Mouse (Mus musculus): Measurements from ENCODE around the gene Ogdhl. TPM values are rescaled to one million over a fixed set of nuclear protein-coding genes. Genes with fewer than 3 reads are reported as not detected.

Ogdhl gene
- 0.15 TPM for total RNA-seq (2023)

DNA sequence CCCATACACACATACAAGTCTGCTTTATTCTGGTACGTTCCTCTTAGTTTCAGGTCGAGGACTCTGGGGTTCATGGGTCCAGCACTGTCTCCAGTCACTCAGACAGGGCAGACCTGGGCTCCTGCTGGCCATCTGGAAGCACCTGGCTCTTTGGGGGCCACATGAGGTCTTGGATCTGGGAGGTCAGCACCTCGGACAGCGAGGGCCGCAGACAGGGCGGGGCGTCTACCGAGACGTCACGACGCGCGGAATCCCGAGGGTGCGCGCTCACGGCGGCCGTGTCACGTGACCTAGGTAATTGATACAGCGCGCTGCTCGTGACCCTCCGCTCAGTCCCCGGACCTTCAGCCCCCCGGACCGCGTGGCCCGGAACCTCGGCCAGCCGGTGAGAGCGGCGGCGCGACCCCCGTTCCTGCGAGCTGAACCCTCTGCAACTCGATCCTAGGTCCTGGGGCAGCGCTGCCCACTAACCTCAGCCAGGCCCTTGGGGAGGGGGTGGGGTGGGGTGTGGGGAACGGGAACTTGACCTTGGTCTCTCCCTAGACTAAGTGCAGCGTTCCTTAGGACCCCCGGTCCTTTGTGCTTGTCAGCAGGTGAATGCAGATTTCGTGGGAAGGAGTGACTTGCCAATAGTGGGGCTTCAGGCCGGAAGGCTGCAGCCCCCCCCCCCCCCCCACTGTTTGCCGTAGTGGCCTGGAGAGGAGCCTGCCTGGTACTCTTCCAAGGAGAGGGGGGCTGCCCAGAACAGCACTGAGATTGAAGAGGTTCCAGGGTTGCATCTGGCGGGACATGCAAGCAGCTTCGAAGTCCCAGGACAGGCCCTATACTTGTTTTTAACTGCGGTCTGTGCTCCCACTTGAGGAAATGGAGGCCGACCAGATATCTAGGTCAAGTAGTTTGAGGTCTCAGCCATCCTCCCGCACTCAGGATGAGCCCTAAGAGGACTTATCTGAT is at the start of gene Ogdhl:
TSS of gene Ogdhl (plus strand) at position 288 of the 954 bp plus-strand sequence.

DNA sequence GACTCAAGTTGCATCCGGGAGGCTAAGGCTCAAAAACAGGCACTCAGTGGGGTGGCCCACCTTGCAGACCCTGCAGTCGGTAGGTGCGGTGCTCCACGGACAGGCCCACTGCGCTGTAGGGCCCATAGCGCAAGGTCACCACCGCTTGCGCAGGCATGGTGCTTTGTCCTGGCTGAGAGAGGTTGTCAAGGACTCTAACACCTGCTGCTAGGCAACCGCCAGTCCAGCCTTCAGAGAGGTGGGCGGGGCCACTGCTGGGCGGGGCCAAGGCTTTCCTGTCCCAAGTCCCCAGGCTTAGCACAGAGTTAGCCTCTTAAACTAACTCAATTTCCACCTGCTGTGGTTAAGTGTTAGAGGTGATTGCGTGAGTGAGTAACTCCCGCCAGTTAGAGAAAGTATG is 66.4 kb downstream of the Ogdhl start, which contains the start of gene 1700024G13Rik:
TSS of gene 1700024G13Rik (minus strand) at position 196 of the 400 bp plus-strand sequence.

Other genes with a start within 250 kb of the Ogdhl start
- 21.3 TPM for gene Oxnad1, start 236.6 kb upstream of the Ogdhl start, total RNA-seq (2023)
- 55.3 TPM for gene Dph3, start 236.3 kb upstream of the Ogdhl start, total RNA-seq (2023)
- gene Msmb, start 180.0 kb upstream of the Ogdhl start, total RNA-seq (2023): not detected
- gene Ncoa4, start 162.2 kb upstream of the Ogdhl start, total RNA-seq (2023): 87.1 TPM
- gene Timm23, start 120.1 kb upstream of the Ogdhl start, total RNA-seq (2023): 84.2 TPM
- 50.0 TPM for gene Parg, start 120.1 kb upstream of the Ogdhl start, total RNA-seq (2023)
- gene 1700024G13Rik, start 66.4 kb downstream of the Ogdhl start, total RNA-seq (2023): not detected
- not detected for gene Slc18a3, start 142.8 kb downstream of the Ogdhl start, total RNA-seq (2023)
- not detected for gene Chat, start 144.0 kb downstream of the Ogdhl start, total RNA-seq (2023)
- gene Ercc6, start 191.5 kb downstream of the Ogdhl start, total RNA-seq (2023): 57.5 TPM

Data from CD4-positive naive resting alpha-beta T cell, adult 57 days (primary cell).